Mouse (Mus musculus): ENCODE results near the gene Cdpf1. TPM values are rescaled to one million over a fixed set of nuclear protein-coding genes. Genes with fewer than 3 reads are reported as not detected.

Gene Cdpf1
- total RNA-seq (2017): 9.0 and 17.4 TPM in 2 replicates

DNA sequence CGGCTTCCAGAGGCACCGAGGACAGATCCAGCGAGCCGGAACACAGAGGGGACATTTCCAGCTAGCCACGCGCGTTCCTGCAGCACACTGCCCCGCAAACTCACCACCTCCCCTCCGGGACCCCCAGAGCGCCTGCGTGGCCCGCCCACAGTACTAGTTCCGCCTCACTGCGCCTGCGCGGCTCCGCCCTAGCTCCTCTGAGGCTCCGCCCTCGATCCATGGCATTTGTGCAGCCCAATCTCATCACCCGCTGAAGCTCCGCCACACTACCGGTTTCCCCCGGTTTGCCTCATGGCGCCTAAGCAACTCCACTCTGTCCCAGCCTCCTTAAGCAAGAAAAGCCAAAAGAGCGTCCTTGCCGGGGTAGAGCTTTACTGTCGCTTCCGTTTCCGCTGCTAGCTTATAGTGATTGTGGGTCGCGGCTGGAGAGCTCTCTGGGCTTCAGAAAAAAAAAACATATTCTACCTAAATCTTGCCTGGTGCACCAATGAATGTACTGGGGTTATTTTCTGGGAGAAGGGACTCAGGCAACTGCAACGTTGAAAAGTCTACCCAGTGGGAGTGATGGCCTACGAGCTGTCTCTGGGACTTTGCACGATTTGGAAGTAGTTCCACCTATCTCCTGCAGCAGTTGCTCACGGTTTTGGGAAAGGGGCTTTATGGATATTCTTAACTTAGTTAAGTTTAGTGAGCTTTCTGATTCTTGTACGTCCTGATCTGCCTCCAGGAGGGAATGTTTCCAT, at the start of gene Cdpf1:
Cdpf1 (minus strand) TSS at position 163 of the 743 bp plus-strand sequence.
- peak; percentile 90 for ATAC-seq (replicated peaks; ENCODE audit: low read depth, poor library complexity, severe bottlenecking)

DNA sequence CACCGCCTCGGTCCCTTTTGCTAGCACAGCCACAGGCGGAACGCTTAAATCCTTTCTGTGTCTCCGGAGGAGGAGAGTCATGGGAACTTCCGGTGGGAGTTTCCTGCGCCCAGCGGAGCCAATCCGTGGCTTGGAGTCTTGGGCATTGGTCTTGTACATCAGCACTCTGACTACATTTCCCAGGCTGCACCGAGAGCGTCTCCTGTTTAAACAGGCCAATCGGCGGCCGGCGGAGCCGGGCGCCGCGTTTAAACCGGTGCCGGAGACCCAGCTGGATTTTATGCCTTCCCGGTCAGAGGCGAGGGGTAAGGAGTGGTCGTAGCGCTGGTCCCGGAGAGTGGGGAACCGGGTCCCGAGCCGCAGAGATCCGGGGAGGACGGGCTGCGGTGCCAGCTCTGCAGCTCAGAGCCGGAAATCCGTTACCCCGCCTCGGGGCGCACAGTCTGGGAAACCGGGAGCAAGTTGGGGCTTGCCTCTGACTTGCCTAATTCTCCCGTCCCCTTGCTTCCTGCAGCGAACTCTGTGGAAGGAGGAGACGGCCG, 48.1 kb upstream of the Cdpf1 start, which contains the start of gene Gtse1:
Gtse1 (plus strand) TSS at position 256 of the 542 bp plus-strand sequence.
- peak; percentile 99 for ATAC-seq (replicated peaks; ENCODE audit: low read depth, poor library complexity, severe bottlenecking)

DNA sequence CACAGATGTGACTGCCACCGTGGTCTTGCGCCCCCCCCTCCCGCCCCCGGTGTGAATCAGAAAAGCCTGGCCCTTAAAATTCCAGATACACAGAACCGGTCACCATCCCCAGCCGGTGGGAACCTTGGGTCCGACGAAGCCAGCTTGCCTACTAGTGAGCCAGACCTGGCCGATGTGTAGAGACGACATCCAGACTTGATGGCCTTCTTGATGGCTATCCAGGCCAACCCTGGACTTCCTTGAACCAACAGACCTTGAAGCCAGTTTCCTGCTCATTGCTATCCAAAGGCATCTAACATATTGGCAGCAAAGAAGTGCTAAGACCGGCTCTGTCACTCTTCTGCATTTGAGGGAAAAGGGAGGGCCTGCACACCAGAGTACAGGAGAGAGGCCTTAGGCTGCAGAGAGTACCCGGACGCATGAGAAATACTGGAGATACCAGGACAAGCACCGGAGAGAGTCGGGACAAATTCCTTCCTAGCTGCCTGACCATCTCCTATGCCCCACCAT, 47.5 kb upstream of the Cdpf1 start:
- ATAC-seq (replicated peaks; ENCODE audit: low read depth, poor library complexity, severe bottlenecking): no peak; the same call in 1 of the 2 replicates

DNA sequence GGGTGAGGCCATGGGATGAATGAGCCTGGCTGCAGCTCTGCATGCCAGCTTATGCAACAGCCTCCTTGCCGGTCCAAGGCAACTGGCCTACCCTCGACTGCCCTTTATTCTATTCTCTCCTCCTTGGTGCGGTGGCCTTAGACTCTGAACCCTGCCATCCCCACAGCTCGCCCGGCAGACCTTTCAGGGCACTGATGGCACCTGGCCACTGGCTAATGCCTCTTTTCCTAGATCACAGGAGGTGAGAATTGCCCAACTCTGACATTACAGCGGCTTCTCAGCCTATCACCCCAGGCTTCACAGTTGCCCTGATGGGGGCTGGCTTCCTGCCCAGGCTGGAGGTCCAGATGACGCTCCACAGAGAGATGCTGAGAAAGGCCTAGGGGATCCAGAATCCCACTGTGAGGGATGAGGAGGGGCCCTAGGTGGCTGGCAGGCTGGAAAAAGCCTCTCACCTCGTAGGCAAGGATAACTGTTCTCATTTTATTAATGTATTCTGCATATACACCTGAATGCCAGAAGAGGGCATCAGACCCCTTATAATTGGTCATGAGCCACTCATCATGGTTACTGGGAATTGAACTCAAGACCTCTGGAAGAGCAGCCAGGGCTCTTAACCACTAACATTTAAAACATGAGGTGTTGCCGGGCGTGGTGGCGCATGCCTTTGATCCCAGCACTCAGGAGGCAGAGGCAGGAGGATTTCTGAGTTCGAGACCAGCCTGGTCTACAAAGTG, 40.3 kb upstream of the Cdpf1 start:
- 0 out of 2 replicates have a peak, but pooled peaks have one; percentile 54 for ATAC-seq (replicated peaks; ENCODE audit: low read depth, poor library complexity, severe bottlenecking)

DNA sequence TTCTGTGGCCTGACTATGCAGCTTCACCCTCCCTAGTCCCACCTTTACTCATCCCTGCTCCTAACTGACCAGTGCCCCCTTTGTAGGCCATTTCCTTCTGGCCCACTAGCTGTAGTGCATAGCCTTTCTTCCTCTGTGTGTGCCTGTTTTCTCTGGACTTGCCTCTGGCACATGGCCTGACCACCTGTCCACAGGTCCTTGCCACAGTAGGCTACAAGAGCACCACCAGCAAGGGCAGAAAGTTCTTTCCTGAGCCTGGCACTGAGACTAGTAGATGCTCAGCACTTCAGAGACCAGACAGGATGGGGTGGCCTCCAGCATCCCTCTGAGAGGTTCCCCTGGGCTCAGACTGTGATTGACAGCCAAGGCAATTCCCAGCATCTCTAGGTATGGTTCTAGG, 33.6 kb upstream of the Cdpf1 start:
- no peak for ATAC-seq (replicated peaks; ENCODE audit: low read depth, poor library complexity, severe bottlenecking)

DNA sequence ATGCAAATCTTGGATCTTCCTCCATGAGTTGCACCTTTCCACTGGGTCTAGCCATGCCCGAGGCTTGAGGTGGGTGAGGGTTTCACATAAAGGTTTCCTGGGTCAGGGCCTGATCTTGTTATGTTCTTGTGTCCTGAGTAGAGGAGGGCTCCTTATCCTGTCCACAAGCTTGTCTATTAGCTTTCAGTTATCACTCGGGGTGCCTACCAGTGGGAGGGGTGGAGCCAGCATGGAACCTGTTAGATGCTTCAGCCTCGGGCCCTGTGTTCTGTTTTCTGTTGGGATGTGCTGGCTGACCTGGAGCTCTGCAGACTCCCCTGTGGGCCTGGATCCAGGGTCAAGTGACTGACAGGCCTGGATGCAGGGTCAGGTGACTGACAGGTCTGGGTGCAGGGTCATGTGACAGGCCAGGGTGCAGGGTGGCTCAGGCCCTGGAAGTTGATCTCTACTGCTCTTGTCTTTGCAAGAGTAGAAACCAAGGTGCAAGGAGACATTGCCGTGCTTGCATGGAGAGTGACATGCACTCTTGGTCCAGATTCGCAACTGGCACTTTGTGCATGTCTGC, 30.4 kb upstream of the Cdpf1 start:
- ATAC-seq (replicated peaks; ENCODE audit: low read depth, poor library complexity, severe bottlenecking): no peak

DNA sequence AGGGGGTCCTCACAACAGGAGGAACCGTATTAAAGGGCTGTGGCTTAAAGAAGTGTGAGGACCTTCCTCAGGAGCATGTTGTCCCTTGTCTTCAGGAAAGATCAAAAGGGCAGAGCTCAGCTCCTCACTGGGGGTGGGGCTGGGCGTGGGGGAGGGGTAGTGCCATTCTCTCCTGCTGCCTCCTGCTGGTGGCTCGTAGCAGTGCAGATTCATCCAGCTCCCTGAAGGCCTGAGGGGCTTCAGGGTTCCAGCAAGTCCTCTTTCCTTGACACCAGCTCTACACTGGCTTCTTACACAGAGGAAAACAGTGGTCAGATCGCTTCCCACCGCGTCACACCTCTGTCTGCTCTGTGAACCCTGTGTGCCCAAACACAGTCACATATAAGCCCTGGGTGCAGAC, 29.5 kb upstream of the Cdpf1 start:
- ATAC-seq (replicated peaks; ENCODE audit: low read depth, poor library complexity, severe bottlenecking): no peak

GRCm38 (mm10) chr15:85836887-85837286, 25.4 kb upstream of the Cdpf1 start:
- no peak for ATAC-seq (replicated peaks; ENCODE audit: low read depth, poor library complexity, severe bottlenecking)

- ATAC-seq (replicated peaks; ENCODE audit: low read depth, poor library complexity, severe bottlenecking): no peak
These were observed 23.8 kb upstream of the Cdpf1 start for GRCm38 (mm10) chr15:85835335-85835734.

- ATAC-seq (replicated peaks; ENCODE audit: low read depth, poor library complexity, severe bottlenecking): no peak
These were observed 21.1 kb upstream of the Cdpf1 start for GRCm38 (mm10) chr15:85832599-85832998.

DNA sequence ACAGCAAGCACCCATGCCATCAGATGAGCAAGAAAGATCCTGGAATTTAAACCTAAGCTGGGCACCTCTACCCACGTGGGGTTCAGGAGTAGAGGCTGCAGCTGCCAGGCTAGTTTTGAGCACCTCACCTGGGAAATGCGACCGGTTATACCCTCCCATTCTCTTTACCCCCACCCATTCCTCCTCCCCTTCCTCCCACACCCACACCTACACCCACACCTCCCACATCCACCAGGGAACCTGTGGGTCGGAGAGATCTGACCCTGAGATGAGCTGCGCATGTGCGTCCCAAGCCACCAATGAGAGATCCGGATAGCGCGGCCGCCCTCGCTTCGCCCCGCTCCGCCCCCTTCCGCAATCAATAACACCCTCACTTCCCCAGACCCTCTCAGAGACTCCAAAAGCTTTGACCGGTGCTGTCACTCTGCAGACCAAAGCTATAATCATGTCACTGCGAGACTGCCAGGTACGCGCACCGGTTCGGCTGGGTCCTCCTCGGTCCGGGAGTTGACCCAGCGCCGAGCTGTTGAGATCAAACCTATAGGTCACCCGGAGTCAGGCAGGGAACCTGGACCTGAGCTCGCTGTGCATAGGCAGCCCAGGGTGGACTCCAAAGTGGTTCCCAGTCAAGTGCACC, 20.6 kb upstream of the Cdpf1 start, which contains the start of gene Ttc38:
Ttc38 (plus strand) TSS at position 353 of the 637 bp plus-strand sequence.
- ATAC-seq (replicated peaks; ENCODE audit: low read depth, poor library complexity, severe bottlenecking): peak; percentile 90

- ATAC-seq (replicated peaks; ENCODE audit: low read depth, poor library complexity, severe bottlenecking): no peak
These were observed 18.0 kb upstream of the Cdpf1 start for GRCm38 (mm10) chr15:85829470-85829869.

GRCm38 (mm10) chr15:85828071-85828470, 16.6 kb upstream of the Cdpf1 start:
- ATAC-seq (replicated peaks; ENCODE audit: low read depth, poor library complexity, severe bottlenecking): no peak

- no peak; the same call in 1 of the 2 replicates for ATAC-seq (replicated peaks; ENCODE audit: low read depth, poor library complexity, severe bottlenecking)
These were observed 15.2 kb upstream of the Cdpf1 start for GRCm38 (mm10) chr15:85826676-85827075.

DNA sequence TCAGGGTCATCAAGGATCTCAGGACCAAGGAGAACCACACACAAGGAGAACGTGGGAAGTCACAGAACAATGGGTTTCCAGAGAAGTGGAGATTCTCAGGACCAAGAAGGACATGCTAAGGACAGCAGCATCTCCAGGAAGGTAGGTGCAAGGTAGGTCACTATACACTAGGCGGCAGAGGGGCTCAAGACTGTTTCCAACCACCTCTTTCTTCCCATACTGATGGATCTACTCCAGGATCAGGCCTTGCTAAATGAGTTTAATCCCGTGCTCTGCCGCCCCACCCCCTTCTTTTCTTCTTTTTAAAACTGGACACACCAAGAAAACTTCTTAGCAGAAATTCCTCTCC, 10.5 kb upstream of the Cdpf1 start:
- ATAC-seq (replicated peaks; ENCODE audit: low read depth, poor library complexity, severe bottlenecking): no peak

GRCm38 (mm10) chr15:85821203-85822010, 9.9 kb upstream of the Cdpf1 start, which contains the start of gene Pkdrej:
Pkdrej (minus strand) TSS chr15:85821734.
- ATAC-seq (replicated peaks; ENCODE audit: low read depth, poor library complexity, severe bottlenecking): peak; percentile 36; the same call in 1 of the 2 replicates

GRCm38 (mm10) chr15:85813428-85813827, 1.9 kb upstream of the Cdpf1 start:
- ATAC-seq (replicated peaks; ENCODE audit: low read depth, poor library complexity, severe bottlenecking): no peak

DNA sequence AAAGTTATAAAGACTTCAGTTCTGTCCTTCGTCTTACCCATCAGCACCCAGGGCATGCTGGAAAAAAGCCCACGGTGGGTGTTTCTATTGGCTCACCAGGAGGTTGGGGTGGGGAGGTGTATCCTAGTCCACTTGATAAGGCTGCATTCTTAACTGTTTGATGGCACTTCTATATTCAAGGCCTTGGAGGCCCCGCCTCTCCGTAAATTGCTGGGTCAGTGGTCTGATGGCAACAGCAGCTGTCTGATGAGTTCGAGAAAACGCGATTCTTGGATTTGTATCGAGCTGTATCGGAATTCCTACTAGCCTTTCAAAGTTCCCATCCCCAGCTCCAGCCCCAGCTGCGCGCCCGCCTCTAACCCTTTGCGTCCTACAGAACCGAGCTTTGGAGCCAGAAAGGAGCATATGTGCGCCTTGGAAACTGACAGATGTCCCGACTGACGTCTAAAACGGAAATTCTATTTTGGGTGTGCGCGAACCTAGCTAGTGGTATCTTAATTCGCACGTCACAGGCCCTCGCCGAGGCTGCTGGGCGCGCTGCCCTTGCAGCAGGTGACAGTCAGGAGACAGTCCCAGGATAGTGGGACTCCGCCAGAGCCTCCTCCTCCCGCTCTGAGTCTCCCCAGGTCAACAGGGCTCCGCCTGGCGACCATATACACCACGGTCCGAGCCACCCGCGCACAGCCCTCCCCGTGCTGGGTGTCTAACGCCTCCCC, 533 bp downstream of the Cdpf1 start:
- peak; percentile 59 for ATAC-seq (replicated peaks; ENCODE audit: low read depth, poor library complexity, severe bottlenecking)

DNA sequence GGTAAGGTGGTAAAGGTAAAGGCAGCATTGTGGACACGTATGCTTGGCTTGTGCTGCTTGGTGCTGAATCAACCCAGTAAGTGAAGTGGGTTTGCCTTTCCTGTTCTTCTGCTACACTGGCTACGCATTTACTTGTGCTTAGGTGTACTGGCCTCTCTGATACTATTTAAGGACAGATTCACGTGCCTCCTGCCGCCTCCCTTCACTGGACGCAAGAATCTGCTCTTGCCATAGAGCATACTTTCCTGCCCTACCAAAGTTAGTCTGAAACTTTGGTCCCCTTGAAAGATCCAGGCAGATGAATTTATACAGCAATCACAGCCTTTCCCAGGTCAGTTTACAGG, 1.1 kb downstream of the Cdpf1 start:
- ATAC-seq (replicated peaks; ENCODE audit: low read depth, poor library complexity, severe bottlenecking): no peak

Data from common myeloid progenitor, adult 5-6 weeks (primary cell).